Mouse (Mus musculus) spleen, adult 2 months (tissue): Measurements from ENCODE around the gene Cdyl.

ENCODE experiments used
- CTCF ChIP-seq: fragments of 200-500 bp; IDR thresholded peaks from 2 replicates; pipeline ENCODE4 v1.5.1; 2011; ENCODE audit warnings: mild to moderate bottlenecking, inconsistent platforms; ENCODE audit not compliant: insufficient read depth, insufficient read length, insufficient replicate concordance; ENCODE audit errors: extremely low read depth
- POLR2A ChIP-seq: fragments of 200-500 bp; IDR thresholded peaks from 2 replicates; pipeline ENCODE4 v1.6.1; 2011; ENCODE audit warnings: low read depth, low read length, inconsistent platforms

DNA sequence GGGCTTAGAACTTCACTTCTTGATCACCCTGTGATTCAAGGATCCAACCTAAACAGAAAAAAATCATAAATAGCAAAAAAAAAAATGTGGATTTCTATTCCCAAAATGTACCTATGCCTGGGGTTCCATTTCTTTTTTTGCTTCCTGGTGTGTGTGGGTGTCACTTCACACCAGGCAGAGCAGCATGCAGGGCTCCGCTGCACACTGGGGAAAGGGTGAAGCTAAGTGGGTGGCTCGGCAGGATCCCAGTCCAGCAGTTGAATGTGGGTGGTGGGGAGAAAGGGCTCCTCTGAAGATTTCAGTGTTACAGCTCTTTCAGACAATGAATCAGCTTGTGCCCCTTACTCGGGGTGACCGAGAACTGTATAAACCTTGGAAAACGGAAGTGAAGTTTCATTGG lies 215.8 kb downstream of the Cdyl start:
- no peak for TF ChIP-seq POLR2A
- no peak for TF ChIP-seq CTCF
